Mouse (Mus musculus): ENCODE measurements around the gene A630095N17Rik. TPM values are rescaled to one million over a fixed set of nuclear protein-coding genes. Genes with fewer than 3 reads are reported as not detected.

Gene A630095N17Rik
- total and polyA plus RNA-seq, 3 experiments = 0.30 to 0.74 (median 0.74) TPM

GRCm38 (mm10) chr1:75187914-75188483, 43.9 kb downstream of the A630095N17Rik start:
- Histone ChIP-seq H3K79me2 (replicated peaks; ENCODE audit: control insufficient read depth, extremely low read depth, insufficient read depth, poor library complexity, severe bottlenecking) (no peaks in the 10 kb centered on the region), H3K4me1 (ENCODE audit: control insufficient read depth in 1 of 2, insufficient read depth in 2 of 2) (peaks cover 5 to 29% of the 10 kb centered on the region in 2 experiments; a peak in 3 of 4 replicates), H3K36me3 (replicated peaks in 1 of 2; ENCODE audit: control insufficient read depth in 1 of 2, insufficient read depth in 1 of 2, low read length in 1 of 2) (peaks cover 38 to 65% of the 10 kb centered on the region in 2 experiments), H3K9ac (ENCODE audit: insufficient read depth, low read depth) (no peak overlapping the region), H3K4me3 (replicated peaks in 1 of 3; ENCODE audit: low read depth in 2 of 3, low read length in 2 of 3, poor library complexity in 1 of 3) (no peak overlapping the region), H3K27me3 (replicated peaks) (no peaks in the 10 kb centered on the region), H3K27ac (ENCODE audit: insufficient read depth, low read depth) (no peak overlapping the region), H3K4me2 (ENCODE audit: insufficient read depth, low read depth, poor library complexity, severe bottlenecking) (no peak overlapping the region), H3K9me3 (replicated peaks; ENCODE audit: low read length) (no peaks in the 10 kb centered on the region)
- TF ChIP-seq ETS1 (conservative IDR thresholded peaks at IDR 0.05; ENCODE audit: low read depth, low read length) (no peak), UBTF (IDR thresholded peaks at IDR 0.05; ENCODE audit: low read depth, low read length) (no peak), ZC3H11A (IDR thresholded peaks at IDR 0.05; ENCODE audit: low read depth, low read length) (no peak), NELFE (IDR thresholded peaks at IDR 0.05; ENCODE audit: low read depth, low read length) (no peak), ZMIZ1 (IDR thresholded peaks at IDR 0.05; ENCODE audit: low read depth, low read length) (no peak), ZKSCAN1 (IDR thresholded peaks at IDR 0.05; ENCODE audit: borderline replicate concordance, low read depth, low read length) (no peak), JUN (IDR thresholded peaks at IDR 0.05; ENCODE audit: insufficient read depth, low read depth, low read length) (no peak), EP300 (IDR thresholded peaks at IDR 0.05; ENCODE audit: low read length) (no peak), MEF2A (IDR thresholded peaks at IDR 0.05; ENCODE audit: borderline replicate concordance, low read depth, low read length) (no peak), KAT2A (IDR thresholded peaks at IDR 0.05; ENCODE audit: insufficient replicate concordance, low read length) (no peak), RAD21 (IDR thresholded peaks at IDR 0.05; ENCODE audit: low read depth, low read length) (no peak), BHLHE40 (IDR thresholded peaks at IDR 0.05; ENCODE audit: low read depth, low read length) (no peak), E2F4 (IDR thresholded peaks at IDR 0.05; ENCODE audit: insufficient replicate concordance, low read depth, low read length) (no peak), CHD2 (IDR thresholded peaks at IDR 0.05; ENCODE audit: low read length) (no peak), ELF1 (IDR thresholded peaks at IDR 0.05; ENCODE audit: low read depth, low read length) (no peak), RCOR1 (conservative IDR thresholded peaks at IDR 0.05; ENCODE audit: low read depth, low read length) (no peak)
- dilution Hi-C loops (cut with MboI; ENCODE audit: extremely low pct_ligation_motif_present, extremely low pct_unique_long_range_greater_than_20kb, low sequenced_read_pairs) (no loop called here), in situ Hi-C loops (cut with MboI; ENCODE audit: low pct_ligation_motif_present, low pct_unique_long_range_greater_than_20kb, low sequenced_read_pairs) (no loop called here)
- peak; percentile 42 for DNase-seq (ENCODE audit: extremely low read depth)

GRCm38 (mm10) chr1:75187126-75187525, 44.8 kb downstream of the A630095N17Rik start:
- no peak for DNase-seq (ENCODE audit: extremely low read depth)
- Histone ChIP-seq H3K27me3 (replicated peaks) (no peaks in the 10 kb centered on the region), H3K4me3 (replicated peaks in 1 of 3; ENCODE audit: low read depth in 2 of 3, low read length in 2 of 3, poor library complexity in 1 of 3) (no peak overlapping the region), H3K36me3 (replicated peaks in 1 of 2; ENCODE audit: control insufficient read depth in 1 of 2, insufficient read depth in 1 of 2, low read length in 1 of 2) (peaks cover 47 to 74% of the 10 kb centered on the region in 2 experiments), H3K27ac (ENCODE audit: insufficient read depth, low read depth) (no peak overlapping the region), H3K79me2 (replicated peaks; ENCODE audit: control insufficient read depth, extremely low read depth, insufficient read depth, poor library complexity, severe bottlenecking) (no peaks in the 10 kb centered on the region), H3K4me1 (ENCODE audit: control insufficient read depth in 1 of 2, insufficient read depth in 2 of 2) (peaks cover 5 to 28% of the 10 kb centered on the region in 2 experiments; a peak in 3 of 4 replicates), H3K9me3 (replicated peaks; ENCODE audit: low read length) (peaks cover 3% of the 10 kb centered on the region), H3K4me2 (ENCODE audit: insufficient read depth, low read depth, poor library complexity, severe bottlenecking) (no peak overlapping the region), H3K9ac (ENCODE audit: insufficient read depth, low read depth) (no peak overlapping the region)
- dilution Hi-C loops (cut with MboI; ENCODE audit: extremely low pct_ligation_motif_present, extremely low pct_unique_long_range_greater_than_20kb, low sequenced_read_pairs) = no loop called here
- in situ Hi-C loops (cut with MboI; ENCODE audit: low pct_ligation_motif_present, low pct_unique_long_range_greater_than_20kb, low sequenced_read_pairs) = no loop called here
- TF ChIP-seq SMC3 (IDR thresholded peaks at IDR 0.05; ENCODE audit: low read depth, low read length) = no peak
